Mouse (Mus musculus) midbrain, postnatal 0 days (tissue): Measurements from ENCODE around the gene Impg1. TPM values are rescaled to one million over a fixed set of nuclear protein-coding genes. Genes with fewer than 3 reads are reported as not detected.
"Not testable (repeated sequence)": the region's sequence is repeated elsewhere in the genome, so short reads cannot be mapped to it uniquely, and the experiment has no call there.

Experiments
- ATAC-seq: fragments of 200-750 bp; cut with Nextera tagmentation; 2 replicates; pipeline ENCODE4 v1.8.0; 2017; ENCODE audit warnings: moderate number of reproducible peaks, mild to moderate bottlenecking, moderate TSS enrichment, moderate library complexity; ENCODE audit not compliant: low FRiP score
- DNase-seq: peaks from one replicate; pipeline ENCODE4 v3.0.0-alpha.2; 2015; ENCODE audit warnings: low spot score
- H3K27ac ChIP-seq: fragments of 300-500 bp; sonication (generic); 2 replicates; pipeline ENCODE4 v1.5.1; 2014; ENCODE audit warnings: low read depth, mild to moderate bottlenecking, low read length, mixed read lengths
- H3K27me3 ChIP-seq: fragments of 300-500 bp; sonication (generic); 2 replicates; pipeline ENCODE4 v1.6.1; 2014; ENCODE audit warnings: low read length, control low read depth, mixed read lengths; ENCODE audit not compliant: insufficient read depth
- H3K36me3 ChIP-seq: fragments of 300-500 bp; sonication (generic); 2 replicates; pipeline ENCODE4 v1.6.1; 2014; ENCODE audit warnings: low read length, control low read depth, mixed read lengths; ENCODE audit not compliant: insufficient read depth
- H3K4me1 ChIP-seq: fragments of 300-500 bp; sonication (generic); 2 replicates; pipeline ENCODE4 v1.6.1; 2014; ENCODE audit warnings: mild to moderate bottlenecking, control low read depth, antibody characterized with exemption, low read length, mixed read lengths; ENCODE audit not compliant: insufficient read depth
- H3K4me2 ChIP-seq: fragments of 300-500 bp; sonication (generic); 2 replicates; pipeline ENCODE4 v1.6.1; 2014; ENCODE audit warnings: low read depth, mild to moderate bottlenecking, low read length, mixed read lengths; ENCODE audit not compliant: poor library complexity, severe bottlenecking
- H3K4me3 ChIP-seq: fragments of 300-500 bp; sonication (generic); 2 replicates; pipeline ENCODE4 v1.5.1; 2014; ENCODE audit warnings: low read depth, mild to moderate bottlenecking, low read length, moderate library complexity
- H3K9ac ChIP-seq: fragments of 300-500 bp; sonication (generic); replicated peaks from 2 replicates; pipeline ENCODE4 v1.6.1; 2014; ENCODE audit warnings: mild to moderate bottlenecking, low read length, moderate library complexity, mixed read lengths; ENCODE audit not compliant: poor library complexity, severe bottlenecking
- H3K9me3 ChIP-seq: fragments of 300-500 bp; sonication (generic); 2 replicates; pipeline ENCODE4 v1.6.1; 2016; ENCODE audit warnings: low read length, control low read depth
- CTCF ChIP-seq: IDR thresholded peaks from 2 replicates; pipeline ENCODE4 v1.5.1; 2016; ENCODE audit warnings: antibody characterized with exemption, mild to moderate bottlenecking
- WGBS: fragments of 180-500 bp; shearing (Covaris S2); extraction: QIAGEN DNeasy Blood & Tissue Kit; methylation state at CpG from one replicate; pipeline ENCODE4 v1.1.7; 2014; 5-methylcytosine and 5-hydroxymethylcytosine counted together
- polyA plus RNA-seq: library from polyadenylated mRNA; unstranded; fragments of >200 nt; fragmentation: Nextera tagmentation; extraction: Ambion mirVana; gene quantifications from 2 replicates; pipeline ENCODE4 v1.2.1, GENCODE M21; 2015
- total RNA-seq: library from RNA; depleted of rRNA; stranded (reverse); fragments of >200 nt; gene quantifications from 2 replicates; pipeline ENCODE4 v1.2.3, GENCODE M21; 2014

Gene Impg1
- total and polyA plus RNA-seq, 2 experiments from 2014 or later, result not detected

GRCm38 (mm10) chr9:80340927-80341326 is 124.4 kb downstream of the Impg1 start:
- DNase-seq (peak; percentile 9), ATAC-seq (no peak)
- no peak overlapping the region for H3K9ac ChIP-seq
- H3K4me3 ChIP-seq, result no peak overlapping the region
- TF ChIP-seq CTCF, result no peak
- no peak overlapping the region for H3K4me2 ChIP-seq
- H3K27ac ChIP-seq, result no peak overlapping the region
- no peaks in the 10 kb centered on the region for H3K36me3 ChIP-seq
- 45% methylated on average over 1 of the region's 1 CpGs for WGBS
- H3K27me3 ChIP-seq, result no peaks in the 10 kb centered on the region
- H3K4me1 ChIP-seq, result no peaks in the 10 kb centered on the region
- H3K9me3 ChIP-seq, result no peaks in the 10 kb centered on the region

GRCm38 (mm10) chr9:80338026-80338425 is 127.3 kb downstream of the Impg1 start:
- H3K4me3 ChIP-seq, result no peak overlapping the region
- no peak overlapping the region for H3K9ac ChIP-seq
- no peak overlapping the region for H3K27ac ChIP-seq
- no peaks in the 10 kb centered on the region for H3K27me3 ChIP-seq
- ATAC-seq (no peak), DNase-seq (no peak)
- WGBS, result 87% methylated on average over 6 of the region's 6 CpGs
- no peaks in the 10 kb centered on the region for H3K9me3 ChIP-seq
- no peaks in the 10 kb centered on the region for H3K36me3 ChIP-seq
- no peak for TF ChIP-seq CTCF
- no peaks in the 10 kb centered on the region for H3K4me1 ChIP-seq
- H3K4me2 ChIP-seq, result no peak overlapping the region

DNA sequence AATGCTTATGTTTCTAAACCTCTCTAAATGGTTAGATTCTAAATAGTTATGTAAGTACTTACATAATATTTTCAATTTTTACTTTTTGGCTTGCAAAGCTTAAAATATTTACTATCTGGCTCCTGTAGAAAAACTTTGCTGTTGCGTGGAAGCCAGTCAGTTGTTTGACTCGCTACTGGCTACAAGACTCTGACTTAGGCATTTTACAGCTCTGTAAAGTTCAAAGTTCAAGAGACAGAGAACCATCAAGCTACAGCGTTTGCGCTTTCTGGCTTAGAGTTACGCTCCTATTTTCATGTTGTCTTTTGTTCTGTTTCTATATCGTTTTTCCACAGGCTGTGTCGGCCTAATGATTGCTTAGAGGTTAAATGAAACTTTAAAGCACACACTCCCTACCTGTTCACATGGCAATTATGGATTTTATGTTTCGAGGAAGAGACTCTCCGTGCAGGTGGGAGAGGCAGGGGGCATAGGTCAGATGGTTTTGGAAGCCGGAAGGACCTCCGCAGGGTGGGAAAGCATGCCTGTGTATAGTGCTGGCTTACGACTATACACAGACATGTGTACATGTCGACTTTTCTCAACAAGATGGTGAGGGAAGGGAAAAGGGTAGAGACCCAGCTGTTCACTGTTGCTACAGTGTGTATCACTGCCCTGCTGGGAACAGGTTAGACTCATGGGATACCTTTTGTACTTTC is 129.5 kb downstream of the Impg1 start:
- Histone ChIP-seq H3K27me3 (no peaks in the 10 kb centered on the region), H3K9me3 (no peaks in the 10 kb centered on the region), H3K4me2 (no peak overlapping the region), H3K36me3 (no peaks in the 10 kb centered on the region), H3K4me1 (no peaks in the 10 kb centered on the region), H3K9ac (no peak overlapping the region), H3K4me3 (no peak overlapping the region), H3K27ac (no peak overlapping the region)
- TF ChIP-seq CTCF, result no peak
- WGBS, result 88% methylated on average over 13 of the region's 13 CpGs
- DNase-seq, result no peak
- no peak for ATAC-seq

DNA sequence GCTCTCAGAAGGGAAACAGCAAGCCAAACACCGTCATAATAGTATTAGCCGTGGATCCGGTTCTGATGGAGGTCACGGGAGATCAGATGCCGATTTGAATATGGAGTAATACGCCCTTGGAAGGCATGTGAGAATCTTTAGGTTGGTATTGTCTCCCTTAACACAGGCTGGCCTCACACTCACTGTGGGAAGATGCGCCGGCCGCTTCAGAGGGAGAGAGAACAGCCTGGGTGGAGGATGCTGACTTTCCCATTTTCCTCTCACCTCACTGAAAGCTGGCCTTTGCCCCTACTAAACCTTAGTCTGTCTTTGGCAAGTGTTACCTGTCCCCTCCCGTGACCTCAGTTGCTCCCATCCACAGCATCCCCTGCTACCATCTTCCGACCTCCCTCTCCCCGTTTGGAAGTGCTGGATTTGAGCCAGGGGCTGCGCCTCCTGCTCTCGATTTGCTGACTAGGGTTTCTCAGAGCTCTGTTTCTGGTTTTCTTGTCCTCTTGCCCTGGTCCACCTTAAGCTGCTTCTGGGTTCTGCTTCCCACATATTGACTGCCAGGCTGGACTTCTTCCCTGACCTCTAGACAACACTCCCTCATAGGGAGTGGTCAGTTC is 131.2 kb downstream of the Impg1 start:
- Histone ChIP-seq H3K4me2 (peak overlapping the region; percentile 36), H3K4me1 (no peaks in the 10 kb centered on the region), H3K4me3 (peak overlapping the region; percentile 6; the same call in 1 of the 2 replicates), H3K27ac (no peak overlapping the region), H3K9ac (no peak overlapping the region), H3K36me3 (no peaks in the 10 kb centered on the region), H3K27me3 (no peaks in the 10 kb centered on the region), H3K9me3 (no peaks in the 10 kb centered on the region)
- 37% methylated on average over 14 of the region's 14 CpGs for WGBS
- TF ChIP-seq CTCF, result no peak
- no peak for DNase-seq
- ATAC-seq, result no peak

DNA sequence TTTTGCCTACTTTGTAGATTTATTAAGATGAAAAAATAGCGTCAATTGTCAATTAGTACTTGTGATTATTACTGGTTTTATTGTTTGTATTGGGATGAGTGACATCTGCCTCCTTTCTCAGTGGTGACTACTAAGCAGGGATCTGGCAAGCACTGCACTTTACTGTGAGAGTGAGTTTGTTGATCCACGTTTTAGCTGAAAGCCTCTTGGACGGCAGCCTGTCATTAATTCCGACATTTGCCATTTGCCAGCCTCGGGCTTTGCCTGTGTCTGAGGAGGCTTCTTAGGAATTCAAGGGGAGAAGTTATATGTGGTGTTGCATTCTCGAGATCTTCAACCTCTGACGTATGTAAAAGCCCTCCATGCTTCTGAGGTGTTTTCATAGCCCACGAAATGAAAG is 131.8 kb downstream of the Impg1 start:
- H3K4me2 ChIP-seq, result peak overlapping the region; percentile 36
- H3K27ac ChIP-seq, result no peak overlapping the region; the same call in 1 of the 2 replicates
- H3K9me3 ChIP-seq, result no peaks in the 10 kb centered on the region
- 30% methylated on average over 8 of the region's 8 CpGs for WGBS
- no peak for TF ChIP-seq CTCF
- peak overlapping the region; percentile 6; the same call in 1 of the 2 replicates for H3K4me3 ChIP-seq
- H3K27me3 ChIP-seq, result no peaks in the 10 kb centered on the region
- H3K4me1 ChIP-seq, result no peaks in the 10 kb centered on the region
- no peaks in the 10 kb centered on the region for H3K36me3 ChIP-seq
- H3K9ac ChIP-seq, result no peak overlapping the region
- ATAC-seq, result peak; percentile 17; the same call in 1 of the 2 replicates
- no peak for DNase-seq

DNA sequence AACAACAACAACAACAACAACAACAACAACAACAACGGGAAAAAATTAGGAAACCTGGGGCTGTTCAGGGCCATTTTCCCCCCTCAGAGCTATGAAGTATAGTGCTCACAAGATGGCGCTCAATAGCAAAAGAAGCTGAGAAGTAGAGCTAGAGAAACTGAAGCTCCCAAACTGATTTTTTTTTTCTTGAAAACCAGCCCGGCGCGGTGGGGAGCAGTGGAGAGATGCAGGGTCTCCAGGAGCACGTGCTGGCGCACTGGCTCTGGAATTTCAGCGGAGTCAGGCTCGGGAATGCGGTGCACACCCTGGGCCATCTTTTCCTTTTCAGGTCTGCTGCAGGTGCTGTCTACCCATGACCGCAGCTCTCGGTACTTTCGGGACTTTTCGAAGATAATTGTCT is 133.1 kb downstream of the Impg1 start:
- H3K4me2 ChIP-seq, result peak overlapping the region; percentile 58
- H3K9ac ChIP-seq, result peak overlapping the region; percentile 44
- no peaks in the 10 kb centered on the region for H3K27me3 ChIP-seq
- H3K27ac ChIP-seq, result no peak overlapping the region
- H3K4me1 ChIP-seq, result no peaks in the 10 kb centered on the region
- H3K36me3 ChIP-seq, result no peaks in the 10 kb centered on the region
- WGBS, result 19% methylated on average over 14 of the region's 14 CpGs
- no peaks in the 10 kb centered on the region for H3K9me3 ChIP-seq
- DNase-seq, result peak; percentile 90
- TF ChIP-seq CTCF, result peak; percentile 81
- peak; percentile 60 for ATAC-seq
- peak overlapping the region; percentile 17; the same call in 1 of the 2 replicates for H3K4me3 ChIP-seq

GRCm38 (mm10) chr9:80321051-80321887 is 144.0 kb downstream of the Impg1 start:
- ATAC-seq, H3K9me3 ChIP-seq, H3K4me2 ChIP-seq, H3K27ac ChIP-seq, DNase-seq, H3K4me1 ChIP-seq, H3K27me3 ChIP-seq, H3K36me3 ChIP-seq, H3K9ac ChIP-seq, H3K4me3 ChIP-seq: not testable (repeated sequence)
- 97% methylated on average over 2 of the region's 2 CpGs for WGBS
